Mouse (Mus musculus): ENCODE data around the gene Ccn1.
A peak's percentile ranks its signal among the peaks of the same experiment; 100 is the strongest.

The Ccn1 gene

DNA sequence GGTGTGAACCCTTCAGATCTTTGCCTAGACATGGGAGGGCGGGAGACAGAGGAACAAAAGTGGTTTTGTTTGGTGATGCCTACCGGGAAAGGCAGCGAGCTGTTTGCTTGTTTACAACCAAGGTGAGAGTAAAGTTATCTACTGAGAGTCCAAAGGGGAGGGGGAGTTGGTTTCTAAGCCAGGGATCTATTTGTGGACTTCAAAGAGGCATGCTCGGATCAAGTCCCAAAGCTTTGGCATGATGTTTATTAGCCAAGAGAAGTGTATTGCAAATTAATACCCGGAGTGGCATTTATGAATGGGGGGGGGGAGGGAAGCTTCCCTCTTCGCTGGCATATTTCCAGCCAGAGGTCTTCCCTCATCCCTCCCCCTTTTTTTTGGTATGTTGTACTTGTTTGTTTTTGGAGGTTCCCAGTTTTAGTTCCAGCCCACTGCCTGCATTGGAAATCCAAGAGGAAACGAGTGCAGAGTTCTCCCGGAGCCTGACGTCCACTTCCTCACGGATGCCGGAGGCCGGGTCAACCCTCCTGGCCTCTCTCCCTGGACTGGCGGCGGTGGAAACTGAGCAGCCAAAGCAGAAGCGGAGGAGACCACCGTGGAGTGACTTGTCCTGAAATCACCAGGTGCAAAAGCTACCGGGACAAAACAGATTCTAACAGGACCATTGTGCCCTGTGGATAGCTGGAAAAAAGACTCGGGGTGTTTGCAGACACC lies 674 bp upstream of the Ccn1 start:
- peak; percentile 70 for DNase-seq (ENCODE audit: low spot score)

DNA sequence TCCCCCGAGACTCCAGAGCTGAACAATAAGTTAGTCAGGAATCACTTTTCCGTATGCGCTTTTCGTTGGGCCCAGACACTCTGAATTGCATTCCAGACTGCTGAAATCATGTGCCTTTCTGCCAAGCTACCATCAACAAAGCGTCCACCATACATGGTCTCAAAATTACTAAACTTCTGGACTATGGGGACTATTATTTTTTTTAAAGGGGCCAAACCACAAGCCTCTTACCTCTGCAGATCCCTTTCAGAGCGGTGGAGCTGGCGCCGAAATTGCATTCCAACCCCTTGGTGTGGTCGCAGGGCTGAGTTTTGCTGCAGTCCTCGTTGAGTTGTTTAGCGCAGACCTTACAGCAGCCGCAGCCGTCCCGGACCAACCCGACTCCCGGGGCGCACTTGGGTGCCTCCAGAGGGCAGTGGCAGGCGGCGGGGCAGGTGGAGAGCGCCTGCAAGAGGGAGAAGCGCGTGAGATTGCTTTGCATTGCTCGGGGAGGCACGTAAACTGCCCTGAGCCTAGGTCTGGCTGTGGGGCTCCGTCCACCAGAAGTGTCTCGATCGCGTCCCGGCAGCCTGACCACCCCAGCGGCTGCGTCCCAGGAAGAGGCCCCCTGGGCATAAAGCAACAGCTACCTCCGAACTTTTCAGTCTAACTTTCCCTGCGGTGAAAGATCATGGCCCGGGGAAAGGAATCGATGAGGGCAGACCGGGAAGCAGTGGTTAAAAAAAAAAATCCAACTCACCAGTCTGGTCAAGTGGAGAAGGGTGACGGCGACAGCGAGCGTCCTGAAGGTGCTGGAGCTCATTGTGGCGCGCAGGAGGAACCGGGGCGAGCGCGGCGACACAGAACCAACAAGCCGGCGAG lies 560 bp downstream of the Ccn1 start:
- peak; percentile 69 for DNase-seq (ENCODE audit: low spot score)

DNA sequence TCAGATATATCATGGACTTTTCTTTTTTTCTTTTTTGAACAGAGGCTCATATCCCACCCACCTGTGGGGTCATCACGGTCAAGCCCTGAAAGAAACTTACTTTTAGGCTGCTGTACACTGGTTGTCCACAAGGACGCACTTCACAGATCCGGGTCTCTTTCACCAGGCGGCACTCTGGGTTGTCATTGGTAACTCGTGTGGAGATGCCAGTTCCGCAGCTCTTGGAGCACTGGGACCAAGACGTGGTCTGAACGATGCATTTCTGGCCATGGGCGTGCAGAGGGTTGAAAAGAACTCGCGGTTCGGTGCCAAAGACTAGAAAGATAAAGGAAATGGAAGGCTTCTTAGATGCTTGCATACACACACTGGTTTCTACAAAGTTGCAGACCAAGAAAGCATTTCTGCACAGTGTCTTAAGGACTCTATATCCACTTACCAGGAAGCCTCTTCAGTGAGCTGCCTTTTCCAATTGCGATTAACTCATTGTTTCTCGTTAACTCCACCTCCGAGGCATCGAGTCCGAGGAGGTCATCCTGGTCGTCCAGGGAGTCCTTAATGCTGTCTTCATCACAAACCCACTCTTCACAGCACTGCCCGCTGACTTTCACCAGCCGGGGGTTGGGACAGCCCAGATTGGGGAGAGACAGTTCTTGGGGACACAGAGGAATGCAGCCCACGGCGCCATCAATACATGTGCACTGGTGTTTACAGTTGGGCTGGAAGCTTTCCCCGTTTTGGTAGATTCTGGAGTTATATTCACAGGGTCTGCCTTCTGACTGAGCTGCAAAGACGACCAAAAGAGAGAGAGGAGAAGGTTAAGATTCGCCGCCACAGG lies 1.5 kb downstream of the Ccn1 start:
- DNase-seq (ENCODE audit: low spot score), result peak; percentile 78

DNA sequence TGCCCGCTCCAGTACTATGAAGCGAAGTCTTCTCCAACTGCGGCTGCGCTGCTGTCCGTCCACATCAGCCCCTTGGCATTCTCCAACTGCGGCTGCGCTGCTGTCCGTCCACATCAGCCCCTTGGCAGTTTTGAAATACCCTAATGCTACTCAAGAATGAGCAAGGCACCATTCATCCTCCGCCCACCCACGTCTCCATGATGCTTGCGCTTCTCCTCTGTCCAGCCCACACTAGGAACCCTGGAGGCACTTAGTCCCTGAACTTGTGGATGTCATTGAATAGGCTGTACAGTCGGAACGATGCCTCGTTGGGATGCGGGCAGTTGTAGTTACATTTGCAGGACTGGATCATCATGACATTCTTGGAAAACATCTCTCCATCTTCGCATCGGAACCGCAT lies 2.4 kb downstream of the Ccn1 start:
- peak; percentile 28 for DNase-seq (ENCODE audit: low spot score)

DNA sequence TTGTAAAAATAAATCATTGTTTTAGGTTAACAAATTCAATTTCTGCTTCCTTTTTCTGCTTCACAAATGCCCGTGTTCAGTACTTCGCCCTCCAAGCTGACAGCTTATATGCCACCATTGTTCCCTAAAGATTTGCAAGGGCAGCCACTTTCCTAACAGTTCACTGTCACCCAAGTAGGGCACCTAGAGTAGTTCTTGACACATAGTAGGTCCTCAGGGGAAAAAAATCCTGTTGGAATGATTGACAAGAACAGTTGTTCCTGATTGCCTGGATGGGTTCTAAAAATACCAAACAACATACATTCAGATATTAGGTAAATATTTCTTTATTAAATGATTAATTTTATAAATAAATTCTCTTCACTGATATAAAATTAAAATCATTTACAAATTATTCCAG lies 3.1 kb downstream of the Ccn1 start:
- peak; percentile 31 for DNase-seq (ENCODE audit: low spot score)

DNA sequence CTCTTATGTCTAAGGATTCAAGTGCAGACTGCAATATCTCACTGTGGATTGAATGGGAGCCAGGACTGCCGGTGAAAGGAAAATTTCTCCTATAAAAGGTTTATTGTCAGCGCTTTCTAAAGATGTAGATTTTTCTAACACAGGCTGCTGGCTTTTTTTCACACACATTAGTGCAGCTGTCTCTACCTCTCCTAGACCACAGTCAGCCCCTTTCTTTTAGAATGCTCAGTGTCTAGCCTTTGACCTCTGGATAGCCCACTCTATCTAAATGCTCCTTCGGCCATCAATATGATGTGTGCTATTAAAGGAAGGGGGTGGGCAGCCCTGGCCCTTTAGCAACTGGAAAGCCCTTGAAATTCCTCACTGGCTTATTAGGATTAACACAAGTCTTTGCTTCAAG lies 3.8 kb downstream of the Ccn1 start:
- peak; percentile 81 for DNase-seq (ENCODE audit: low spot score)

DNA sequence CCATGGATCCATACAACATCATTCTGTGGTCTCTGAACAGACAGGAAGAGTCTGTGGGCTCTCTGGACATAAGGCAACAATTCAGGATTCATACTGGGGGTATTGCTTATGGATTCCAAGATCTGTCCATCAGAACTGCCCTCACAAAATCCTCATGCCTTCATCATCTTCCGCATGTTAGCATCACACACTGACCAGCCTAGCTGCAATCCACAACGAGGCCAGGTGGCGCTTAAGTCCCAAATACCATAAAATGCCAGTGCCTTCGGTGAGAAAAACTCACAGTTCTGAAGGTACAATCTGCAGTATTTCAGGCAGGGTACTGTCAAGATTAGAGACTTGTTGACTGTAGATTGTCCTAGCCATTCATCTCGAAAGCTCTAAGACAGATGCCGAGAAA lies 4.3 kb downstream of the Ccn1 start:
- peak; percentile 37 for DNase-seq (ENCODE audit: low spot score)

DNA sequence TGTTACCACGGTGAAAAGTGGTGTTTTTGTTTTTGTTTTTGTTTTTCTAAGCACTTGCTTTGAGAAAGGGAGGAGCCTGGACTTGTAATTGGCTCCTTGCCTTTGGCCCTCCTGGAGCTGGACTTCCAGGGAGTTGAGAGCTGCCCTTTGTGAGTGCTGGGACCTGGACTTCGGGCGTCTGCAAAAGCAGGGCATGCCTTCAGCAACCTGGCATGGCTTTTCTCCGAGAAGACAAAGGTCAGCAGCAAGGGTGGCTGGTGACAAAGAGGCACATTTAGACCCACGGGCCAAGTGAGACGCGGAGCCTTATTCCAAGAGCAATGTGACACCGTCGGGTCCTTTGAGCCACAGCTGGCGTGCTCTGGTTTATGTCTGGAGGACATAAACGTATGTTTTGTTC lies 6.9 kb downstream of the Ccn1 start:
- DNase-seq (ENCODE audit: low spot score), result no peak

DNA sequence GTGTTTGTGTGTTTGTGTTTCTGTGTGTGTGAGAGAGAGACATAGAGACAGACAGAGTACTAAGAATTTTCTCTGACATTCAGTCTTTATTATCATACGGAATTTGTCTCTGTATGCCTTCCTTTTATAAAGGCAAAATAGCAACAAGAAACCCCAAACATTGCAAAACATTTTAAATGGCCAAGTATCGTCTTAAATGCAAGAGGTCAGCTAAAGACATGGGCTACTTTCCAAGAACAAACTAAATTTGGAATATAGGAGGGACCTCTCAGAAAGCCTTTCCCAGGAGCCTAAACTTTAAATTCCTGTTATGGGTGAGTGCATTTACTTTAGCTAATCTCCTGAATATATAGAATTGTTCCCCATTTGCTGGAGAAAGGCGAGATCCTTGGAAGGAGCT lies 7.9 kb downstream of the Ccn1 start:
- DNase-seq (ENCODE audit: low spot score), result no peak

DNA sequence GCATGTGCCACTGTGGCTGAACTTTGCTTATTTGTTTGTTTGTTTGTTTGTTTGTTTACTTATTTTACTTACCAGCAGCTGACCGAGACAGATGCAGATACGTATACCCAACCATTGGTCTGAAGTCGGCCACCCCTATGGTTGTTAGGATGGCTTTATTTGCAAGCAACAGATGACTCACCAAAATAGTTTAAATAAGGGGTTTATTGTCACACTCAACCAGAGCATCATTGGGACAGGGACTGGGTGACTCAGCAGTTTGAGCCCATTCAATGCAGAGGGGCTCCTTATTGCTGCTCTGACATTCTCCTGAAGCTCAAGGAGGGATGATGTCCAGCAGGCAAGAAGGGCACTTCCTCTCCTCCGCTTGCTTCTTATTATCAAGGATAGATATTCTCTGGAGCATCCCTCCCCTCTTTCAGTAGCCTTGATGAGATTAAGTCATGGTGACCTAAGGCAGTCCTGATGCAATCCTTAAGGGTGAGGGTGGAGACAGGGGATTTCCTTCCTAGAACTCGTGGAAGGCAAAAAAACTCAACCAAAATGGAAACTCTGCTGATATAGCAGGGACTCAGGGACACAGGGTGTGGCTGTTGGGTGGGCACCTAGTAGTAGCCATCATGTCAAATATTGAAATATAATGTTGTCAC lies 8.6 kb downstream of the Ccn1 start:
- DNase-seq (ENCODE audit: low spot score), result no peak

DNA sequence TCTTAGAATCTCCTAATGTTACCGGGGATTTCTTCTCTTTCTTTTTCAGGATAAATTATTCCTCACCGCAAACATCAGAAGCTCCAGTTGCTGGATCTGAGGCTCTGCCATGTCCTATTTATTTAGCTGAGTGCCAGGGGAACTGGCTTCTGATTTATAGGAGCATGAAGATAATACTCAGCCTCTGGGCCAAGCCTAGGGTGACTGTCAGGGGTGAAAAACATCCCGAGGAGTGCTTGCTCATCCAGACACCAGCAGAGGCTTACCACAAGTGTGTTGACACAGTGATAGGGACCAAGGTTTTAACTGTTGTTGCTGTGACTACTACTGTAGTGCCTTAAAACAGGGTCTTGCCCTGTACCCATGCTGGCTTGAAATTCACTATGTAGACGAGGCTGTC lies 9.2 kb downstream of the Ccn1 start:
- DNase-seq (ENCODE audit: low spot score), result no peak

DNA sequence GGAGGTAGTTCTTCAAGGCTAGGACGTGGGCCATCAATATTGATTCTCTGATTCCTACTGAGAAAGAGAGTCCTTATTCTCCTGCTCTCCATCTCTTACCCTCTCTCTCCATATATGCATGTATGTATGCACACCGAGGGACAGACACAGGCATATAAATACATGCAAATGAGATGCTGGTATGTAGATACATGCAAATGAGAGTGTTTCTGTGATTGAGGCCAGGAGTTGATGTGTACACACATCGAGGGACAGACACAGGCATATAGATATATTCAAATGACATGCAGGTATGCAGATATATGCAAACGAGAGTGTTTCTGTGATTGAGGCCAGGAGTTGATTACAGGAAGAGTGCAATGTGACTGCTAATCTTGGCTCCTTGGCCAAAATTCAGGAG lies 9.6 kb downstream of the Ccn1 start:
- no peak for DNase-seq (ENCODE audit: low spot score)

DNA sequence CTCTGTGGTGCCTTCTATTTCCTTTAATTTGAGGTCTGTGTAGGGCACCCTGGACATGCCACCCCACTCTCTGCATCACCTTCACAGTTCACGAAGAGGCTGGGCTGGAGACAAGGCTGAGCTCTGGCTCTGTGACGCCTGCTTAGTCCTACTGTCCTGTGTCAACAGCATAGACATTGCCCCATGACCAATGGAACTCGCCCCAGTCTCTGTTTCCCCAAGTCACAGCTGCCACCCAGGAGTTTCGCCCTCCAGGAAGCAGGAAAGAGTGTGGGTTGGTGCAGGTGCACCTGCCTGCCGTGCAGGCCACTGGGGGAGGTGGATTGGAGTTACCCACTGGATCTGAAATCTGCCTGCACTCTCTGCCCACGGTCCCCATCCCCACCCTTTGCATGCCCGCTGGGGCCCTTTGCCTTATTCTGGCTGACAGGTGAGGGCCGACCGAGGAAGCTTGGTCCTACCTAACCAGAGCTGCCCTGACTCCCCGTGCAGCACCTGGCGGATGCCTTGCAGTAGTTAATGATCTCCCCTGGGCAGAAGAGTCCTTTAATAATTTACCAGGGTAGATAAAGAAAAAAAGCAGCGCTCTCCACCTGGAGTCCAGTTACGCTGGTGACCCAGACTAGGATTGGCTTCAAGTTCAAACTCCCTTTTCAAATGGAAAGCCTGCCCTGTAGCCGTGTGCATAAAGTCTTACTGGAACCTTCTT lies 15.6 kb downstream of the Ccn1 start:
- no peak for DNase-seq (ENCODE audit: low spot score)

DNA sequence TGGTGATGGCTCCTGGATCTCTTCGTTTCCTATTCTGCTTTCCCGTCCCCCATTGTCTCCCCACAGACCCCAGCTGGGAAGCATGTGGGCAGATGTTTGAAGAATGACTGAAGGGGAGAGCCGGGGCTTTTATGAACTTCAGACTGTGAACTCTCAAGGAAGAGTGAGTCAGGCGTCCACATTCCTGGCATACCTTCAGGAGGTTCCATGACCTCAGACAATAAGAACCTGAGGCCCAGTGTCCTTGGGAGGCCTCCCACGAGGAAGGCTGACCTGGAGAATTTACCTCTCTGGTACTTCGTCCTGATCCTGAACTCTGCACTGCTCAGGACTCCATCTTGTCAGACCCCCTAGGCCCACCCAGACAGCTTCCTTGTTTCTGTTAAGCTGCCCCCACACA lies 16.9 kb downstream of the Ccn1 start:
- peak; percentile 39 for DNase-seq (ENCODE audit: low spot score)

DNA sequence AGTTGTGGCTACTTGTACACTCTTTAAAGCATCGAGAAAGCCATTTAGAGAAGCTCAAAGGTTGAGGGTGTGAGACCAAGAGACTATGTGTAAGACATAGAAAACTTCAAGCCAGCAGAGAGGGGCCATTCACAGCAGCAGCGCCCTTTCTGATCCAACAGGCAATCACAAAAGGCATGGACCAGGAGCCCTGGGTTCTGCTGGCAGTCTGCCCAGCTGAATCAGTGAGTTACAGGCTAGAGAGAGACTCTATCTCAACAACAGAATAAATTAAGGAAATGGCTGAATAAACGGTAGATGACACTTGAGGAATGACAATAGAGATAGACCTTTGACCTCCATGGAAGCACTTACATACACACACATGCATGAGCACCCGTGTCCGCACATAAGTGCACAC lies 21.1 kb downstream of the Ccn1 start:
- no peak for DNase-seq (ENCODE audit: low spot score)

DNA sequence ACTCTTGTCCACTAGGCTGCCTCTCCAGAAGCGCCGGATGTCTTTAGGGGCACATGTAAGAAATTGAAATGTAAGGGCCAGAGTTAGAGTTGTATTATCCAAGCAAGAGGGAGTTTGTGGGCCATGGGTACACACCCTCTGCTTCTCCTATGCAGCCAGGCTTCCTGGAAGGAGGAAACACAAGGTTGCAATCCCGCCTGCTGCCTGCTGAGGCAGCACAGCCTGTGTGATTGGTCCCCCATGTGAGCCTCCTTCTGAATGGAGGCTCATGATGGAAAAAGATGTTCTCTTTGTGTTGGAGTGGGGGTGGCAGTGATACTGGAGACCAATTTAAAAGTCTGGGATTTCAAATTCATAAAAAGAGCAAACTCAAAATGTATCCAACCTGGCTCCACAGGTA lies 22.0 kb downstream of the Ccn1 start:
- DNase-seq (ENCODE audit: low spot score), result peak; percentile 71

DNA sequence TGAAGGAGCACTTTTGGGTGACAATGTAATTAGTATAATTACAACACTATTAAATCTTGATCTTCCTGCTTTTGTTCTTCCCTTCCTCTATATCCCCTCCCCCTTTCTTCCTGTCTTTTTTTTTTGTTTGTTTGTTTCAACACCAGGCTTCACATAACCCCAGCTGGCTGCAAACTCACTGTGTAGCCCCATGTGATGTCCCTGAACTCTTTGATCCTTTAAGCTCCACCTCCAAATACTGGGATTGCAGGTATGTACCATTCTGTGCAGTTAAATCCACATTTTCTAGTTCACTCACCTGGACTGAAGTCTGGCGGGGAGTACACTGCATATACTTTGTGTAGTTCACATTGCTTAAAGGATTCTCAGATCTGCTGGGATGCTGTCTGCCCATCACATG lies 23.7 kb downstream of the Ccn1 start:
- DNase-seq (ENCODE audit: low spot score), result no peak

DNA sequence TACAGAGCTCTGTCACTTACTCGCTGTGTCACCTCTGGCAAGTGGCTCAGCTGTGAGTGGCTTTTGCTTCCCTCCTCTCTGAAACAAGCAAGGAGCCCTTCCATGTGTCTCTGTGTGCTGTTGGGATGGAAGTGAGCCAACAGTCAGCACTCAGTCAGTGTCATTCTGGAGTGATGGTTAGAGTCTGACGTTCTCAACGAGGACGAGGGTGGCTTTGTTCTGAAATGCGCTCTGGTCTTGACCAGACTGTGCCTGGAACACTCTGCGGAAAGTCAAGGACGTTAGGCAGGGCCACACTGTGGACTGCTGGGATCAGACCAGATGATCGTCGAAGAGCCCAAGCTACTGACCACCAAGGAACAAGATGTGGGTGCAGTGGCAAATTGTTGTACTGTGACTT lies 24.2 kb downstream of the Ccn1 start:
- DNase-seq (ENCODE audit: low spot score), result no peak

DNA sequence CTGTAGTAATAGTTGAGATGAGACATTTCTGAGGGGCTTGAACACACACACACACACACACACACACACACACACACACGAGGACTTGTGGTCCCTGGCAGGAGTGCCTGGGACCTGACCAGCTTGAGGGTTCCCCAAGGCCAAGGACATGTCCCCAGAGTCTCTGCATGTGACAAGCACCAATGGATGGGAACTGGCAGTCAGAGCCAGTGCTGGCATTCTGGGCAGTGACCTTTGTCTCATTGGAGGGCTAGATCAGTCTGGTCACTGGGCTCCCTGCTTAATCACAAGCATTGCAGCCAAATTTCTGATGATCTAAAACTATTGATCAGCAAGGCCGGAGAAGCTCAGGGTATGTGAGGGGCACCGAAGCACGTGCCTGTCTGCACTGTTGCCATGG lies 25.0 kb downstream of the Ccn1 start:
- no peak for DNase-seq (ENCODE audit: low spot score)

DNA sequence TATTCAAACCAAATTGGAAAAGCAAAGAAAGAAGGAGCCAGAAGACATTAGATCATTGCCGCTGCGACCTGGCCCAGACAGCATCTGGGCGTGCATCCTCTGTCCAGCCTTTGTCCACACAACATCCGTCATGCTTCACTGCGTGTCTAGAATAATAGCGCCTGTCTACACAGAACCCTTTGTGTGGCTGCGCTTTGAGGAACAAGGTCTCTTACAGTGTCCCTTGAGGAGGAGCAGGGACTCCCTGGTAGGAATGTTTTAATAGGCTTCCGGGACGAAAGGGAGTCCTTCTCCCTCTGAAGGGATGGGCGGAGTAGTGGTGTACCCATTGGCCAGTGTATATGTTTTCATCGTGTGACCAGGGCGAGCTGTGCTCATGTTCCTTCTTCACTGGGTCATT lies 26.7 kb downstream of the Ccn1 start:
- DNase-seq (ENCODE audit: low spot score), result no peak

DNA sequence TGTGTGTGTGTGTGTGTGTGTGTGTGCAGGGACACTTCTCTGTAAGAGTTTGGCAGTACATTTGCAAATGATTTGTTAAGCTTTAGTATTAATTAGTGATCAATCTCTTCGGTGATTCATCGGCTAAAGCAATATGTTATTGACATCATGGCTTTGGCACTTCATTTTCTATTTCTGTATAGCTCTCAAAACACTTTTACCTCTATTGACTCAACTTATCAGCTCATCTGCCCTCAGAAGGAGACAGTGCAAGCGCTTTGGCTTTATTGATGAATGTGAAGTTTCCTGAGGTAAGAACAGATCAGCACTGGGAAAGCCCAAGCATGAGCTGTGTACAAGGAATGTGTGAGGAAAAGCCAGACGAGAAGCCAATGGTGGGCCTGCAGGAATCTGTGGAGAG lies 28.6 kb downstream of the Ccn1 start:
- no peak for DNase-seq (ENCODE audit: low spot score)

Measured in embryo, embryonic 10.5 days (tissue).